Mouse (Mus musculus): ENCODE measurements around the gene Chkb.

DNA sequence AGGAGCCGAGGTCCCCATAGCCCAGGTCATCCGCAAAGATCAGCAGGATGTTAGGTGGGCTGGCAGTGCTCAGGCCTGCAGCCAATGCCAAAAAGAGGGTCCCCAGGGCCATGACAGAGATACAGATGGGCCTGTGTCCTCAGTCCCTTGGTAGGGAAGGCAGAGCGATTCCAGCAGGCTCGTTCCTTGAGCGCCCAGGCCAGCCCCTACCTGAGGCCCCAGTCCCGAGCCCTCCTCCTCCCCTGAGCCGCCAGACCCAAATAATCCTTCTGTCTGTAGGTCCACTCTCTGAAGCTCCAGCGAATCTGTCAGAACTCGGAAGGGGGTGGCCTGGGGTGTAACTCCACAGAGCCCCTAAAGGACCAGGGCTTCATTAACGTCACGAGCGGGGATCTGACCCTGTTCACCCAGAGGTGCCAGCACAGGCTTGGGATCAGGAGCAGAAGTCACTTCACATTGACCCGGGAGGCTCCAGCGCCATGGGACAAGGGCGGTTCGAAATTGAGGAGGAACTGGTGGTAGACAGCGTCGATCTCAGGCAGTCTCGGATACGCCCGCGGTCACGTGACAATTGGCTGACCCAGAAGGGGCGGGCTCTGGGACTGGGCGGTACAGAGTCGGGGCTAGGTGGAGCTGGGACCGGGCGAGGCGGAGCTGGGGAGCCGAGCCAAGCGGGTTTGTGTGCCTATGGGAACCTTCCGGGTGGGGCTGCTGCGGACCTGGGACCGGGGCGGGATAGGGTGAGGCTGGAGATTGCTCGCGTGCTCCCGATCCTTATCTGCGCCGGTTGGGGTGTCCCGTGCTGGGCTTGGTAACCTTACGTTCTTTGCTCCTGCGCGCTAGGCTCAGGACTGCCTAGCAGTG lies 46.1 kb upstream of the Chkb start:
- TF ChIP-seq CTCF (IDR thresholded peaks at IDR 0.05; ENCODE audit: extremely low read depth, insufficient read length, insufficient replicate concordance, low read depth, low read length) (no peak), POLR2A (IDR thresholded peaks at IDR 0.05; ENCODE audit: low read depth, low read length) (no peak; the same call in 1 of the 2 replicates)

All from small intestine, adult 2 months (tissue).